Mouse (Mus musculus) forebrain, embryonic 16.5 days (tissue): ENCODE measurements around the gene Pdcd7. TPM values are rescaled to one million over a fixed set of nuclear protein-coding genes. Genes with fewer than 3 reads are reported as not detected.

Experiments
- ATAC-seq: fragments of 200-750 bp; cut with Nextera tagmentation; 2 replicates; pipeline ENCODE4 v1.8.0; 2017; ENCODE audit warnings: mild to moderate bottlenecking, moderate library complexity
- H3K27ac ChIP-seq: fragments of 300-500 bp; sonication (generic); 2 replicates; pipeline ENCODE4 v1.5.1; 2014; ENCODE audit warnings: low read length, control low read depth
- H3K27me3 ChIP-seq: fragments of 300-500 bp; sonication (generic); replicated peaks from 2 replicates; pipeline ENCODE4 v1.6.1; 2014; ENCODE audit warnings: low read length; ENCODE audit not compliant: control insufficient read depth, insufficient read depth
- H3K36me3 ChIP-seq: fragments of 300-500 bp; sonication (generic); 2 replicates; pipeline ENCODE4 v1.6.1; 2014; ENCODE audit not compliant: control insufficient read depth, insufficient read depth
- H3K4me1 ChIP-seq: fragments of 300-500 bp; sonication (generic); replicated peaks from 2 replicates; pipeline ENCODE4 v1.6.1; 2014; ENCODE audit warnings: low read length; ENCODE audit not compliant: control insufficient read depth, insufficient read depth
- H3K4me2 ChIP-seq: fragments of 300-500 bp; sonication (generic); 2 replicates; pipeline ENCODE4 v1.6.1; 2014; ENCODE audit warnings: mild to moderate bottlenecking, low read length, control low read depth
- H3K4me3 ChIP-seq: fragments of 300-500 bp; sonication (generic); replicated peaks from 2 replicates; pipeline ENCODE4 v1.5.1; 2014; ENCODE audit warnings: mild to moderate bottlenecking, low read length, control low read depth
- H3K9ac ChIP-seq: fragments of 300-500 bp; sonication (generic); replicated peaks from 2 replicates; pipeline ENCODE4 v1.6.1; 2014; ENCODE audit warnings: low read depth, low read length, control low read depth
- H3K9me3 ChIP-seq: fragments of 300-500 bp; sonication (generic); 2 replicates; pipeline ENCODE4 v1.6.1; 2016; ENCODE audit warnings: low read length; ENCODE audit not compliant: control insufficient read depth
- WGBS: fragments of 180-500 bp; shearing (Covaris S2); extraction: QIAGEN DNeasy Blood & Tissue Kit; methylation state at CpG from one replicate; pipeline ENCODE4 v1.1.7; 2014; 5-methylcytosine and 5-hydroxymethylcytosine counted together
- polyA plus RNA-seq: library from polyadenylated mRNA; unstranded; fragments of >200 nt; fragmentation: Nextera tagmentation; extraction: Ambion mirVana; gene quantifications from 2 replicates; pipeline ENCODE4 v1.2.1, GENCODE M21; 2015

The Pdcd7 gene
- polyA plus RNA-seq, 1 experiment from 2014 or later, result 8.6 TPM

DNA sequence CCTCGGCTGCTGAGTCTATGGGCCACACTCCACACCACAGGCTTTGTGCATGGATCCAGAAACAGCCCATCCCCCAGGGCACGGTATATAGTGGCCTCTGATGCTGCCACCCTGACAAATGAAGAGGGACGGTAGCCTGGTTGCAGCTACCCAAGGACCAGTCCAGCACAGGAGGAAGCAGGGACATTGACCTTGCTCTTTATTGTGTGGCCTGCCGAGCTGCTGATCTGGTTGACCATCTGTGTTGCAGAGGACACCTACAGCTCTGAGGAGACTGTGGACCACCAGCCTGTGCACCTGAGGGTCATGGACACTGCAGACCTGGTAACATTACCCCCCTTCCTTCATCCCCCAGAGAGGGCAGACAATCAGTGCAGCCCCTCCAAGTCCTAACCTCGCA, 61.4 kb downstream of the Pdcd7 start:
- H3K4me2 ChIP-seq, result no peak overlapping the region
- no peak overlapping the region for H3K9ac ChIP-seq
- no peak for ATAC-seq
- no peak overlapping the region for H3K4me3 ChIP-seq
- 87% methylated on average over 5 of the region's 5 CpGs for WGBS
- no peaks in the 10 kb centered on the region for H3K27me3 ChIP-seq
- no peak overlapping the region for H3K27ac ChIP-seq
- H3K36me3 ChIP-seq, result no peaks in the 10 kb centered on the region
- peaks cover 3% of the 10 kb centered on the region; the same call in 1 of the 2 replicates for H3K4me1 ChIP-seq
- H3K9me3 ChIP-seq, result no peaks in the 10 kb centered on the region

DNA sequence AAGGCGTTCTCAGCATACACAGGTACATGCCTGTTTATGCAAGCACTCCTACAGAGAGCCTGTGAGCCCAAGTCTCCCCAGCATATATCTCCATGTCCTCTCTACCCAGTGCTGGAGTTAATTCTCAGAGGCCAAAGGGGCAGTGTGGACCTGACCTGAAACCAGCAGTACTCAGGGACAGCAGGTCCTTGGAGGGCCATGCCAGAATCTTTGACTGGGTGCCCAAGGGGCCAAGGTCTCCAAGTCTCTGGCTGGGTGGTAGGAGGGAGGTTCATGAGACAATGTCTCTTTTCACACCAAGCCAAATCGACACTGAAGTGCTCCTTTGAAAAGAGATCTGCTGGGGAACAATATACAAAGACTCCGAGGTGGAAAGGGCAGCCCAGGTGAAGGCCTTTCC, 62.0 kb downstream of the Pdcd7 start:
- H3K36me3 ChIP-seq, result no peaks in the 10 kb centered on the region
- no peak overlapping the region for H3K27ac ChIP-seq
- H3K9ac ChIP-seq, result no peak overlapping the region
- no peak overlapping the region for H3K4me3 ChIP-seq
- ATAC-seq, result no peak
- WGBS, result 78% methylated on average over 3 of the region's 3 CpGs
- H3K4me2 ChIP-seq, result no peak overlapping the region
- H3K4me1 ChIP-seq, result peaks cover 3% of the 10 kb centered on the region; the same call in 1 of the 2 replicates
- no peaks in the 10 kb centered on the region for H3K27me3 ChIP-seq
- no peaks in the 10 kb centered on the region for H3K9me3 ChIP-seq

DNA sequence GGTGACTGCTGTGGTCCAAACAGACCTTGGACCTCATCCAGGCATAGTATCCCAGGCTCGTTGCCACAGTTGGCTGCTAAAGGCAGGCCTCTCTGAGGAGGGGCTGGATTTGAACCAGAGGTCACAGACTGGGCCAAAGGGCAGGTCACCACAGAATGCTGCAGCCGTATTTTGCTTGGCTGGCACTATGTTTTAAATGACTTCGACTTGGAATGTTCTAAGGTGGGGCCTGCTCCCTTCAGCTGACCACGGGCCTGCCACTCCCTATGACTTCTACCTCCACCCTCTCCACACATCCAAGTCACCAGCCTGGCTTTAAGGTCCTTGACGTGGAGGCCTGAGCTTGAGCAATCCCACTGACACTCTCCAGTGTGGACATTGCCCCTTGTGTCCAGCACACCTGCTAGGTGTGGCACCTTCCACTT, 63.0 kb downstream of the Pdcd7 start:
- H3K9me3 ChIP-seq, result no peaks in the 10 kb centered on the region
- no peak for ATAC-seq
- H3K27me3 ChIP-seq, result no peaks in the 10 kb centered on the region
- no peak overlapping the region for H3K4me3 ChIP-seq
- H3K36me3 ChIP-seq, result no peaks in the 10 kb centered on the region
- 73% methylated on average over 5 of the region's 5 CpGs for WGBS
- peaks cover 3% of the 10 kb centered on the region; the same call in 1 of the 2 replicates for H3K4me1 ChIP-seq
- H3K27ac ChIP-seq, result no peak overlapping the region
- H3K4me2 ChIP-seq, result no peak overlapping the region
- no peak overlapping the region for H3K9ac ChIP-seq

Other genes with a start within 250 kb of the Pdcd7 start
- 13.8 and 15.2 TPM in 2 replicates for gene Igdcc4, start 244.6 kb upstream of the Pdcd7 start, polyA plus RNA-seq
- 8.3 and 8.5 TPM in 2 replicates for gene Igdcc3, start 204.9 kb upstream of the Pdcd7 start, polyA plus RNA-seq
- 5.4 and 6.6 TPM in 2 replicates for gene Parp16, start 150.8 kb upstream of the Pdcd7 start, polyA plus RNA-seq
- 0.18 and 0.20 TPM in 2 replicates for gene Cilp, start 80.9 kb upstream of the Pdcd7 start, polyA plus RNA-seq
- 45.0 and 48.0 TPM in 2 replicates for gene Clpx, start 51.8 kb upstream of the Pdcd7 start, polyA plus RNA-seq
- gene Ubap1l, start 14.9 kb downstream of the Pdcd7 start, polyA plus RNA-seq, result 0.31 and 0.98 TPM in 2 replicates
- 0.81 and 1.2 TPM in 2 replicates for gene Kbtbd13, start 45.5 kb downstream of the Pdcd7 start, polyA plus RNA-seq
- gene Rasl12, start 52.4 kb downstream of the Pdcd7 start, polyA plus RNA-seq, result 6.7 and 6.8 TPM in 2 replicates
- gene Slc51b, start 76.9 kb downstream of the Pdcd7 start, polyA plus RNA-seq, result not detected in 2 replicates
- 22.7 and 23.5 TPM in 2 replicates for gene Mtfmt, start 89.7 kb downstream of the Pdcd7 start, polyA plus RNA-seq
- 138 and 159 TPM in 2 replicates for gene Spg21, start 114.8 kb downstream of the Pdcd7 start, polyA plus RNA-seq
- 0.24 and 0.46 TPM in 2 replicates for gene Ankdd1a, start 174.1 kb downstream of the Pdcd7 start, polyA plus RNA-seq
- 4.7 and 5.7 TPM in 2 replicates for gene Plekho2, start 233.9 kb downstream of the Pdcd7 start, polyA plus RNA-seq
- gene Pif1, start 241.1 kb downstream of the Pdcd7 start, polyA plus RNA-seq, result 8.9 and 10.2 TPM in 2 replicates